Mouse (Mus musculus) midbrain, embryonic 12.5 days (tissue): Measurements from ENCODE around the gene Suv39h2. TPM values are rescaled to one million over a fixed set of nuclear protein-coding genes. Genes with fewer than 3 reads are reported as not detected.

Source experiments
- ATAC-seq: fragments of 200-750 bp; cut with Nextera tagmentation; 2 replicates; pipeline ENCODE4 v1.8.0; 2017; ENCODE audit warnings: low read depth, moderate TSS enrichment, moderate library complexity; ENCODE audit not compliant: low FRiP score
- H3K27ac ChIP-seq: fragments of 300-500 bp; sonication (generic); replicated peaks from 2 replicates; pipeline ENCODE4 v1.5.1; 2016; ENCODE audit warnings: mild to moderate bottlenecking
- H3K27me3 ChIP-seq: fragments of 300-500 bp; sonication (generic); 2 replicates; pipeline ENCODE4 v1.6.1; 2016; ENCODE audit warnings: mild to moderate bottlenecking
- H3K36me3 ChIP-seq: fragments of 300-500 bp; sonication (generic); 2 replicates; pipeline ENCODE4 v1.6.1; 2016
- H3K4me1 ChIP-seq: fragments of 300-500 bp; sonication (generic); 2 replicates; pipeline ENCODE4 v1.6.1; 2016
- H3K4me2 ChIP-seq: fragments of 300-500 bp; sonication (generic); replicated peaks from 2 replicates; pipeline ENCODE4 v1.6.1; 2016; ENCODE audit warnings: mild to moderate bottlenecking, moderate library complexity
- H3K4me3 ChIP-seq: fragments of 300-500 bp; sonication (generic); 2 replicates; pipeline ENCODE4 v1.5.1; 2016; ENCODE audit warnings: mild to moderate bottlenecking
- H3K9ac ChIP-seq: fragments of 300-500 bp; sonication (generic); replicated peaks from 2 replicates; pipeline ENCODE4 v1.6.1; 2016; ENCODE audit warnings: mild to moderate bottlenecking, moderate library complexity
- H3K9me3 ChIP-seq: fragments of 300-500 bp; sonication (generic); 2 replicates; pipeline ENCODE4 v1.6.1; 2016; ENCODE audit warnings: mild to moderate bottlenecking
- WGBS: fragments of 180-500 bp; shearing (Covaris S2); methylation state at CpG from one replicate; pipeline ENCODE4 v1.1.7; 2016; 5-methylcytosine and 5-hydroxymethylcytosine counted together
- polyA plus RNA-seq: library from polyadenylated mRNA; unstranded; fragments of >200 nt; fragmentation: Nextera tagmentation; extraction: Ambion mirVana; gene quantifications from 2 replicates; pipeline ENCODE4 v1.2.1, GENCODE M21; 2016

Gene Suv39h2
- polyA plus RNA-seq, 1 experiment from 2014 or later: 31.7 TPM

DNA sequence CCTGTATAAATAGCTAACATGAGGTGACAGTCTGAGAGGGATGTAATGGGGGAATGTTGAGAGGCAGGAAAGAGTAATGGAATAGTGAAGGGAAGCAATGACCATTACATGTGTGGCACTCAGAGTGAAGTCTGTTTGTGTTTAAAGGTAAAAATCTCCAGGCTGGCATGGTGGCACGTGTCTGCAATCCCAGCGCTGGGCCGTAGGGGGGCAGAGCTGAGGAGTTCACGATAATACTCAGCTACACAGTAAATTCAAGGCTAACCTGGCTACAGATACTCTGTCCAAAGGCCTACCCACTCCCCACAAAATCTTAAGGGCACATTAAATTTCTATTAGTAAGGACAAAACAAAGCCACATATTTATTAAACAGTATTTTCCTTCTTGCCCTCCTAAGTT, 18.2 kb downstream of the Suv39h2 start:
- Histone ChIP-seq H3K27ac (no peak overlapping the region), H3K4me3 (no peak overlapping the region), H3K4me2 (no peak overlapping the region), H3K9ac (no peak overlapping the region), H3K36me3 (peaks cover 78% of the 10 kb centered on the region), H3K4me1 (no peaks in the 10 kb centered on the region), H3K27me3 (no peaks in the 10 kb centered on the region), H3K9me3 (no peaks in the 10 kb centered on the region)
- WGBS: 86% methylated on average over 4 of the region's 4 CpGs
- no peak for ATAC-seq

DNA sequence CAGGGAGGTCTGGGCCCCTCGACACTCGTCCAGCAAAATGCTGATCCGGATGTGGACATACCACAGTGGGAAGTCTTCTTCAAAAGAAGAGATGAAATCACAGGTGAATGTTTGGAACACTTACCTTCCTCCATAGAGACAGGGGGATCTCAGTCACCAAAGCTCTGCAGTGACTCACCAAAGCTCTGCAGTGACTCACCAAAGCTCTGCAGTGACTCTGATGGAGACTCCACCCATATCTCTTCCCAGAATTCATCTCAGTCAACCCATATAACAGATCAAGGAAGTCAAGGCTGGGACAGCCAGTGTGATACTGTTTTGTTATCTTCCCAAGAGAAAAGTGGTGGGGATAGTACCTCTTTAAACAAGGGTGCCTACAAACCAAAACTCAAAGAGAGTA, 21.7 kb downstream of the Suv39h2 start:
- no peak overlapping the region for H3K27ac ChIP-seq
- WGBS: 94% methylated on average over 3 of the region's 3 CpGs
- H3K4me3 ChIP-seq: no peak overlapping the region
- no peak for ATAC-seq
- no peaks in the 10 kb centered on the region for H3K9me3 ChIP-seq
- no peak overlapping the region for H3K9ac ChIP-seq
- H3K36me3 ChIP-seq: peaks cover 60% of the 10 kb centered on the region
- H3K4me1 ChIP-seq: no peaks in the 10 kb centered on the region
- H3K4me2 ChIP-seq: no peak overlapping the region
- no peaks in the 10 kb centered on the region for H3K27me3 ChIP-seq

DNA sequence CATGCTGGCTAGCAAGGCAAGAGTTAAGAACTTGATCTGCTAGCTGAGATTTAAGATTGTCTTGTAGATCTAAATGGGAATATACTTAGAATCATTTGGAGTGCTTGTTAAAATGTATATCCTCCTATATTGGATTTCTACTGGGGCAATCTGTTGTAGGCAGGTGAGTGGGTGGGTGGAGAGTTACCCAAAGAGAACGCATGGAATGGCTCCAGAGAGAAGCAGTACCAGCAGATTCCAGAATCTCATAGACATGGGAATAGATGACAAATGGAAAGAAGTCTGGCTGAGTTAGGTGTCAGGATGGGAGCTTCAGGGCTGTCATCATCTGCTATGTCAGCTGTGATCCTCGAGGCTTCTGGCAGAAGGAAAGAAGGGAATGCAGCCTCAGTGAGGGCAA, 25.4 kb downstream of the Suv39h2 start:
- H3K9me3 ChIP-seq: no peaks in the 10 kb centered on the region
- ATAC-seq: no peak
- H3K4me1 ChIP-seq: no peaks in the 10 kb centered on the region
- WGBS: 85% methylated on average over 2 of the region's 2 CpGs
- H3K4me3 ChIP-seq: no peak overlapping the region
- H3K9ac ChIP-seq: no peak overlapping the region
- no peak overlapping the region for H3K27ac ChIP-seq
- peaks cover 48% of the 10 kb centered on the region for H3K36me3 ChIP-seq
- no peak overlapping the region for H3K4me2 ChIP-seq
- H3K27me3 ChIP-seq: no peaks in the 10 kb centered on the region

DNA sequence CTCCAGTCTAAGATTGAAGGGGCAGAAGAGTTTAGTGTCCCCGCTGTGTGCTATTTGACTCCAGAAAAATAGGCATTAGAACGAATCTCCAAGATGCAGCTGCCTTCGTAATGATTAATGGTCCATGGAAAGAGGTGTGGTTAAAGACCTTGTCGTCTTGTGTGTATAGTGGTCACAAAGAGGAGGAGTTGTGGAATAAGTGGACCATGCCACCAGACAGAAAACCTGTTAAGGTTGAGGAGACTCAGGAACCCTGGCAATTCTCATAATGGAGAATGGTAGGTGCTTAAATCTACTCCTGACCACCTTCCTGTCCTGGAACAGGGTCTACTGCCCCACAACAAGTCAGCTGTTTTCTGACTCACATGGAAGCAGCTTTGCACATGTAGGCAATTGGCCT, 28.8 kb downstream of the Suv39h2 start:
- H3K4me2 ChIP-seq: no peak overlapping the region
- no peaks in the 10 kb centered on the region for H3K4me1 ChIP-seq
- 89% methylated on average over 4 of the region's 4 CpGs for WGBS

DNA sequence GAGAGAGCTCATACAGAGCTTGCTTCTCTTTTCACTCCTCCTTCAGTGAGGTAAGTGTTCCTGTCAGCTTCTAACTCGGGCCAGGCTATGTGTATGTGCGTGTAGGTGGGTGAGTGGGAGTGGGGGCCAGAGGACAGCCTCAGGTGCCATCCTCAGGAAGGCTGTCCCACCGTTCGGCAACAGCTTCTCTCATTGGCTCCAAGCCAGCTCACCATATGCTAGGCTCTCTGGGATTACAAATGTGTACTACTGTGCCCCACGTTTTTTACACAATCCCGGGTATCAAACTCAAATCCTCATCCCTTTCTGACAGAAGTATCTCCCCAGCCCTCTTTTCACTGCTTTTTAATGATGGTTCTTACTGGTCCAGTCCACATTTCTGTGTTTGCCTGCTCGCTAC, 30.6 kb downstream of the Suv39h2 start:
- Histone ChIP-seq H3K27ac (no peak overlapping the region), H3K4me3 (no peak overlapping the region), H3K27me3 (no peaks in the 10 kb centered on the region), H3K4me2 (no peak overlapping the region), H3K4me1 (no peaks in the 10 kb centered on the region), H3K9me3 (no peaks in the 10 kb centered on the region), H3K9ac (no peak overlapping the region), H3K36me3 (peaks cover 42% of the 10 kb centered on the region)
- ATAC-seq: no peak
- 89% methylated on average over 7 of the region's 7 CpGs for WGBS

More for the DNA sequence above, 28.8 kb downstream of the Suv39h2 start:
- no peaks in the 10 kb centered on the region for H3K9me3 ChIP-seq
- no peak for ATAC-seq
- H3K27ac ChIP-seq: no peak overlapping the region
- H3K27me3 ChIP-seq: no peaks in the 10 kb centered on the region
- peaks cover 35% of the 10 kb centered on the region for H3K36me3 ChIP-seq
- no peak overlapping the region for H3K9ac ChIP-seq
- H3K4me3 ChIP-seq: no peak overlapping the region

DNA sequence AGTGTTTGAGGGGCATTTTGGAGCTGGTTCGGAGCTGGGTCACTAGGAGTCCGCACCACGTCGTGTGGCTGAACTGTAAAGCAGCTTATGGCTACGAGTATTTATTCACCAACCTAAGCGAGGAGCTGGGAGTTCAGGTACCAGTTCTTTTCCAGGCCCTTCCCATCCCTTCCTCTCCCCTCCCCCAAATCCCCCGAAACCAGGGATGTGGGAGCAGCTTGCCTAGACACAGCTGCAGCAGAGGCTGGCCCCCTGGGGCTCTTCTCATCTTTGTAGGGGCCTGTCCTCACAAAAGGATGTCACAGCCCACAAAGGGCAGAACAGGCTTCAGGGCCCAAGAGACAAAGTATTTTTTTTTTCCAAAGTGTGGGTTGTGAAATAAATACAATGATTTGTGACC, 36.9 kb downstream of the Suv39h2 start:
- 32% methylated on average over 7 of the region's 7 CpGs for WGBS
- Histone ChIP-seq H3K4me3 (no peak overlapping the region), H3K9me3 (no peaks in the 10 kb centered on the region), H3K27ac (no peak overlapping the region), H3K9ac (no peak overlapping the region), H3K27me3 (no peaks in the 10 kb centered on the region), H3K4me2 (no peak overlapping the region), H3K4me1 (no peaks in the 10 kb centered on the region), H3K36me3 (peaks cover 20% of the 10 kb centered on the region; the same call in 1 of the 2 replicates)
- ATAC-seq: no peak

DNA sequence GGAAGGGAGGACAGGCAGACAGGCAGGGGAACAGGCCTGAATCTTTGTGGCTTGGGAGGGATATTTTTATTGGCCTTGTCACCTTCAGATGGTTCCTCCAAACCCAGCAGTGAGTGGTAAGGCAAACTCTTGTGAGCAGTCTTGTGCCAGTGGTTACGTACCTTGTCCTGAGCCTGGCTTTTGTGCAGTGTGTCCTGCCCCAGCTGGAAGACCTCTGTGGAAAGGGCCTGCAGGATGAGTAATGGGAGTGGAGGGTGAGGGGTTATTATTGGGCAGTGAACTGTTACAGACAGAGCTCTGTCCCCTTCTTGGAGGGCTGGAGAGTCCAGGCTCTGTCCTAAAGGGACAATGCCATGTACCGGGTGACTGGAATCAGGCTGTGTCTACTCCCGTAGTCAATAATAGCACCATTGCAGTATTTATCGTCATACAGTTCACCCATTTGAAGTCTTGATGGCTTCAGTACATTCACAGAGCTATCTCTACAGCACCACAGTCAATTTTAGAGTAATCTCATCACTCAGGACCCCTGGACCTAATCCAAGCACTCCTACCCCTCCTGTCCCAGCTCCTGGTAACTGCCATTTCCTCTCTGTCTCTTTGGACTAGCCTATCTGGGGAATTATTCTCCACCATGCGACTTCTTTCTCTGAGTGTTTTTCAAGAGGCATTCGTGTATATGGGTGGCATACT, 39.3 kb downstream of the Suv39h2 start:
- Histone ChIP-seq H3K36me3 (0 out of 2 replicates have a peak, but pooled peaks cover 16% of the 10 kb centered on the region), H3K9ac (no peak overlapping the region), H3K4me3 (no peak overlapping the region), H3K9me3 (no peaks in the 10 kb centered on the region), H3K4me1 (no peaks in the 10 kb centered on the region), H3K4me2 (no peak overlapping the region), H3K27ac (no peak overlapping the region), H3K27me3 (no peaks in the 10 kb centered on the region)
- ATAC-seq: no peak
- 83% methylated on average over 6 of the region's 6 CpGs for WGBS

DNA sequence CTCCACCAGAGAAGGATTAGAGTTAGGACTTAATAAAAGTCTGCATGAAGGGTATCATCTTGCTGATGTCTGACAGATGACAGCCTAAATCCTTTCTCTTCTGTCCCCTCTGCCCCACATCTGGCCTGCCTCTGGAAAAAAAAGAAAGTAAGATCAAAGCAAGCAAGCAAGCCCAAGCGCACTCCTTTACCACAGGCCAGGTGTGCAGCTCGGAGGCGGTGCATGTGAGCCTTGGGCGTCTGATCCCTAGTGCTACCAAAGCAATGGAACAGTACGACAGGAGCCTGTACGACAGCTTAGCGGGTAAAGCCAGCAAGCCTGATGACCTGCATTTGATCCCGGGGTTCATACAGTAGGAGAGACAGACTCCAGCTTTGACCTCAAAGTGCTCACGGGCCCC, 43.9 kb downstream of the Suv39h2 start:
- no peak overlapping the region for H3K27ac ChIP-seq

DNA sequence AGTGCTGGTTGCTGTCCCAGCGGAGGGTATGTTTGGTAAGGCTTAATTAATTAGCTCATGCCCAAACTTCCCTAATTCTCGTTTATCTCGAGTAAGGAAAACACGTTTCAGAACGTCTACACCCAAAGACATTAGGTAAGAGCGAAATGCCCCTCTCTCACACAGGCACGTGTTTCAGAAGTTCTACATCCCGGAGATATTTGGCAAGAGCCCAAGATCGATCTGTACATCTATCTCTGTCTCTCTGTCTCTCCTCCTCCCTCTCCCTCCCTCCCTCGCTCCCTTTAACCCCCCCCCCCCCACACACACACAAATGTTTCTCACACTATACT, 50.3 kb downstream of the Suv39h2 start:
- no peaks in the 10 kb centered on the region for H3K36me3 ChIP-seq
- H3K9me3 ChIP-seq: no peaks in the 10 kb centered on the region
- peak overlapping the region; percentile 71 for H3K4me3 ChIP-seq
- ATAC-seq: no peak
- H3K4me1 ChIP-seq: peaks cover 18% of the 10 kb centered on the region
- H3K9ac ChIP-seq: peak overlapping the region; percentile 67
- peak overlapping the region; percentile 76 for H3K4me2 ChIP-seq
- no peak overlapping the region for H3K27ac ChIP-seq
- no peaks in the 10 kb centered on the region for H3K27me3 ChIP-seq
- 14% methylated on average over 10 of the region's 10 CpGs for WGBS

More for the DNA sequence above, 43.9 kb downstream of the Suv39h2 start:
- H3K4me1 ChIP-seq: no peaks in the 10 kb centered on the region
- H3K4me3 ChIP-seq: no peak overlapping the region
- no peaks in the 10 kb centered on the region for H3K9me3 ChIP-seq
- no peaks in the 10 kb centered on the region for H3K27me3 ChIP-seq
- no peak overlapping the region for H3K9ac ChIP-seq
- H3K36me3 ChIP-seq: 0 out of 2 replicates have a peak, but pooled peaks cover 4% of the 10 kb centered on the region
- H3K4me2 ChIP-seq: no peak overlapping the region
- ATAC-seq: no peak
- 88% methylated on average over 9 of the region's 9 CpGs for whole genome bisulfite sequencing

DNA sequence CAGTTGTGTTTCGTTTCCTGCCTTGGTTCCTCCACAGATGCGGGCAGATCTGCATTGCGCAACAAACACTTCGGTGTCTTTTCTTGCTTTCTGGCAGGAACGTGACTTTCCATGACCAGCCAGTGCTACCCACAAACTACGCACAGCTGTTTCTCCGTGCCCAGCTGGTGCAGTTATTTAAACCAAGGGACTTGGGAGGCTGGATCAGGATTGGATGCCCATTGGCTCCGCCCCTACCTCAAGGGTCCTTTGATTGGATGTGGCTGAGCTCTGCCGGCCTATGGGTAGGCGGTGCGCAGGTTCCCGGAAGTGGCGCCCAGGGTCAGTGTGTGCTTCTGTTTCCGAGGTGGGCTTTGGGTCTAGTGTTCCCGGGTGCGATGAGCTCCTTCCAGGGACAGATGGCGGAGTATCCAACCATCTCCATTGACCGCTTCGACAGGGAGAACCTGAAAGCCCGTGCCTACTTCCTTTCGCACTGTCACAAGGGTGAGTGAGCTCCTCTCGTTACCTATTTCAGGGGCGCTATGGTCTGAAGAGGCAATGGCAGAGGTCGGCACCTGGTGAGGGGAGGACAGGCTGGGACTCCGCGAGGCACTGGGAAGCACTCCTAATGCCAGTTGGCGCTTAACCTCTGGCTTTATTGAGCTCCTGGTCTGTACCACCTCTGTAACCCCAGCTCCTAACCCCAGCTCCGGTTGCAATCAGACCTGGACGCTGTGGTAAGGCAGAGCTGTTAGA, 50.8 kb downstream of the Suv39h2 start, which contains the start of gene Dclre1c:
Gene Dclre1c, plus strand, starts transcription at position 291 of the 738 bp plus-strand sequence.
- 1% methylated on average over 29 of the region's 29 CpGs for WGBS
- Histone ChIP-seq H3K9me3 (no peaks in the 10 kb centered on the region), H3K4me2 (peak within 1 kb of the TSS; percentile 76), H3K9ac (peak within 1 kb of the TSS; percentile 67), H3K36me3 (no peaks in the 10 kb centered on the region), H3K27me3 (no peaks in the 10 kb centered on the region), H3K4me3 (peak within 1 kb of the TSS; percentile 71), H3K4me1 (peaks cover 18% of the 10 kb centered on the region), H3K27ac (no peak within 1 kb of the TSS)
- ATAC-seq: peak; percentile 98

DNA sequence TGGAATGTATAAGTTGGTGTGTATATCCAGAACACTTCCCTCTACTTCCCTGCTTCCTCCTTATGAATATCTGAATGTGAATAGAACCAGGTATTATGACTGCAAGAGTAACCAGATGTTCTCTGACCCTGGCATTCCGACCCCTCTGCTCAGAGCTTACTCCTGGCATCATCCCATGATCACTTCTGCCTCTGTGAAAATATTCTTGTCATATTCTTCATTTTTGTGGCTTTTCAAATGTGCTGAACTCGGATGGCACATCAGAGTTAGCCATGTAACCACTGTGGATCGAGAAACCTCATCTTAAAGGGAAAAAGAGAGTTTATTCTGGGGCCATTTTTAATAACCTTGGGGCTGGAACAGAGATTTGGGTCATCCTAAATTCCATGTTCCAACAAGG, 52.3 kb downstream of the Suv39h2 start, which contains the start of gene Meig1:
Gene Meig1, minus strand, starts transcription at position 101 of the 400 bp plus-strand sequence.
- 72% methylated on average over 3 of the region's 3 CpGs for WGBS
- no peak within 1 kb of the TSS for H3K9ac ChIP-seq
- H3K4me1 ChIP-seq: peaks cover 18% of the 10 kb centered on the region
- no peak within 1 kb of the TSS for H3K27ac ChIP-seq
- H3K4me3 ChIP-seq: no peak within 1 kb of the TSS
- H3K9me3 ChIP-seq: no peaks in the 10 kb centered on the region
- ATAC-seq: no peak
- no peaks in the 10 kb centered on the region for H3K36me3 ChIP-seq
- peaks cover 9% of the 10 kb centered on the region; the same call in 1 of the 2 replicates for H3K27me3 ChIP-seq
- H3K4me2 ChIP-seq: peak within 1 kb of the TSS; percentile 76; the same call in 1 of the 2 replicates

DNA sequence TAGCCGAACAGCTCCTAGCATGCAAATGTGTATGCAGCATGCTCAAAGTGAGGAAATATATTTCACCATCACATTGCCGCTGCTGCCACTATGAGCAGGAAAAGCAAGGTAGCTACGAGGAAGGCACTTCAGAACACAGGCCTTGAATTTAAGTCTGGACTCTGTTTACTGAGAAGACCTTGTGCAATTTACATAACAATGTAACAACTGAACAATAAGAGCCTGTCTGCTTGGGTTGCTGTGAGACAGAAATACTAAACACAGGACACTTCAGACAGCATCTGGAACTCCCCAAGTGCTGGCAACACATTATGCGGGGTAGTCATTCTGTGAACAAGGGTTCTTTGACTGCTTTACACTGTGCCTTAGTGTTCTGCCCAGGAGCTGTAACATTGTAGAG, 54.7 kb downstream of the Suv39h2 start:
- WGBS: 36% methylated on average over 4 of the region's 4 CpGs
- Histone ChIP-seq H3K9me3 (no peaks in the 10 kb centered on the region), H3K4me1 (peaks cover 18% of the 10 kb centered on the region), H3K9ac (no peak overlapping the region), H3K4me3 (no peak overlapping the region), H3K27me3 (peaks cover 23% of the 10 kb centered on the region), H3K27ac (peak overlapping the region; percentile 52), H3K4me2 (no peak overlapping the region), H3K36me3 (no peaks in the 10 kb centered on the region)
- no peak for ATAC-seq
